Mouse (Mus musculus): Measurements from ENCODE around the gene Rpusd2.

- TF ChIP-seq CTCF (IDR thresholded peaks at IDR 0.05; ENCODE audit: borderline replicate concordance, insufficient read depth, low read depth, low read length), result no peak; the same call in 1 of the 2 replicates
- peak; percentile 71 for TF ChIP-seq POLR2A (IDR thresholded peaks at IDR 0.05; ENCODE audit: borderline replicate concordance, insufficient read depth, low read length)
Measured at GRCm38 (mm10) chr2:119034656-119035396, at the start of gene Rpusd2.
